Mouse (Mus musculus): Measurements from ENCODE around the gene Snrpa. TPM values are rescaled to one million over a fixed set of nuclear protein-coding genes. Genes with fewer than 3 reads are reported as not detected.

The Snrpa gene
- total and polyA plus RNA-seq, 3 experiments, result 67.1 to 233 (median 123) TPM

DNA sequence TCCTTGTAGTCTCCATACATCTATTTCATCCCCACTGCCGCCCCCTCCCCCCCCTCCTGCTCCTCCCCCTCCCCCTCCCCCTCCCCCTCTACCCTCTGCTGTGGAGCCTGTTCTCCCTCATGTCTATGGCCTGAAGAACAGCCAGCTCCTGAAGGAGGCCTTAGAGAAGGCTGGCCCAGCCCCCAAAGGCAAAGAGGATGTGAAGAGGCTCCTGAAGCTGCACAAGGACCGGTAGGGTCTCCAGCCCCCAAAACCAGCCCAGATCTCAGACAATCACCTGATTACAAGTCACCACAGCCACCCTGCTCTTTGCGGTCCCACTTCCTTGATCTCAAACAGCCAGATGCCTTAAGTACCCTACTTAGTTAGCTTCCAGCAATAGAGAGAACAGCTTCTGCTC, 1.1 kb upstream of the Snrpa start:
- Histone ChIP-seq H3K9me3 (replicated peaks; ENCODE audit: low read length) (no peaks in the 10 kb centered on the region), H3K27me3 (replicated peaks) (no peaks in the 10 kb centered on the region), H3K27ac (ENCODE audit: insufficient read depth, low read depth) (no peak overlapping the region), H3K4me2 (ENCODE audit: insufficient read depth, low read depth, poor library complexity, severe bottlenecking) (peak overlapping the region; percentile 31; the same call in 1 of the 2 replicates), H3K4me1 (ENCODE audit: control insufficient read depth in 1 of 2, insufficient read depth in 2 of 2) (peaks cover 13 to 64% of the 10 kb centered on the region in 2 experiments), H3K4me3 (replicated peaks in 1 of 3; ENCODE audit: low read depth in 2 of 3, low read length in 2 of 3, poor library complexity in 1 of 3) (no peak overlapping the region), H3K9ac (ENCODE audit: insufficient read depth, low read depth) (0 out of 2 replicates have a peak overlapping the region, but pooled peaks have one; percentile 91), H3K79me2 (replicated peaks; ENCODE audit: control insufficient read depth, extremely low read depth, insufficient read depth, poor library complexity, severe bottlenecking) (peaks cover 31% of the 10 kb centered on the region), H3K36me3 (replicated peaks in 1 of 2; ENCODE audit: control insufficient read depth in 1 of 2, insufficient read depth in 1 of 2, low read length in 1 of 2) (peaks cover 18 to 57% of the 10 kb centered on the region in 2 experiments)
- TF ChIP-seq CHD2 (IDR thresholded peaks at IDR 0.05; ENCODE audit: low read length) (0 out of 2 replicates have a peak, but pooled peaks have one; percentile 15), POLR2AphosphoS2 (IDR thresholded peaks at IDR 0.05; ENCODE audit: low read depth, low read length) (no peak)
- no peak for DNase-seq (ENCODE audit: extremely low read depth)
- in situ Hi-C loops (cut with MboI; ENCODE audit: low pct_ligation_motif_present, low pct_unique_long_range_greater_than_20kb, low sequenced_read_pairs) (no loop called here), dilution Hi-C loops (cut with MboI; ENCODE audit: extremely low pct_ligation_motif_present, extremely low pct_unique_long_range_greater_than_20kb, low sequenced_read_pairs) (no loop called here)

DNA sequence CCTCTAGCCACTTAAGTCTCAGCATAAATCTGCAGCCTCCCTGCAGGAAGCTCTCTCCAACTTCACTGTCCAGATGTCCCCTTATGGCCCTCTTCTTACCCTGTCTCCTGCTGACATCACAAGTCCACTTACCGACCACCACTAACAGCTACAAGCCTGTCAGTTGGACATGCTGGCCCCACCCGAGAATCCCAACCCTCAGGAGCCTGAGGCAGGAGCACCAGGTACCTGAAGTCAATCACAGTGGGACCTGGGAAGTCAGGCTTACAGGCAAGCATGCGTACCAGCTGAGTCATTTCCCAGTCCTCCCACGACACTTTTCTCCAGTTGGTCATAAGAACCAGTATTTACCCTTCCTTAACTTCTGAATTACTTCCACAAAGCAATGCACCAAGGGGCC, 2.3 kb downstream of the Snrpa start:
- Histone ChIP-seq H3K36me3 (replicated peaks in 1 of 2; ENCODE audit: control insufficient read depth in 1 of 2, insufficient read depth in 1 of 2, low read length in 1 of 2) (peaks cover 49 to 72% of the 10 kb centered on the region in 2 experiments), H3K9me3 (replicated peaks; ENCODE audit: low read length) (peaks cover 8% of the 10 kb centered on the region)

DNA sequence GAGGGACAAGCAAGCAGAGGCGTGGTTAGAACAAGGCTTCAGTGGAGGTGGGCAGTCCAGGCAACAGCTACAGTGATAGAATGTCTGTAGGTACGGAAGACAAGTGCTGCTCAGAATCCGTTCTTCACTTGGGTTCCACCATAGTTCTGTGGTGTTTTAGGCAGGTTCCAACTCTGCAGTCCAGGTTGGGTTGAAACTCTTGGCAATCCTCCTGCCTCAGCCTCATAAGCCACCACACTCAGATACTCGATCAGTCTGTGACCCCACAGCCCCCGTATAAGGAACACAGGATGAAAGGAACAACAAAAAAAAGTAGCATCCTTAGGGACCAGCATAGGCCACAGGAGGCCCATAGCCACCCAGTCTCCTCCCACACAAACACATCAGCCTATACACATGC, 3.6 kb downstream of the Snrpa start:
- dilution Hi-C loops (cut with MboI; ENCODE audit: extremely low pct_ligation_motif_present, extremely low pct_unique_long_range_greater_than_20kb, low sequenced_read_pairs), result no loop called here

More for the DNA sequence above, 2.3 kb downstream of the Snrpa start:
- Histone ChIP-seq H3K27me3 (replicated peaks) (no peaks in the 10 kb centered on the region), H3K4me3 (replicated peaks in 1 of 3; ENCODE audit: low read depth in 2 of 3, low read length in 2 of 3, poor library complexity in 1 of 3) (peak overlapping the region in 1 of 3 experiments; percentile 20), H3K9ac (ENCODE audit: insufficient read depth, low read depth) (no peak overlapping the region), H3K4me2 (ENCODE audit: insufficient read depth, low read depth, poor library complexity, severe bottlenecking) (no peak overlapping the region; the same call in 1 of the 2 replicates), H3K4me1 (ENCODE audit: control insufficient read depth in 1 of 2, insufficient read depth in 2 of 2) (peaks cover 15 to 53% of the 10 kb centered on the region in 2 experiments), H3K27ac (ENCODE audit: insufficient read depth, low read depth) (no peak overlapping the region), H3K79me2 (replicated peaks; ENCODE audit: control insufficient read depth, extremely low read depth, insufficient read depth, poor library complexity, severe bottlenecking) (peaks cover 40% of the 10 kb centered on the region)
- no peak for DNase-seq (ENCODE audit: extremely low read depth)
- TF ChIP-seq MYC (IDR thresholded peaks at IDR 0.05; ENCODE audit: low read depth, low read length) (no peak), POLR2A (IDR thresholded peaks at IDR 0.05; ENCODE audit: low read depth, low read length) (no peak), CHD2 (IDR thresholded peaks at IDR 0.05; ENCODE audit: low read length) (no peak), ZC3H11A (IDR thresholded peaks at IDR 0.05; ENCODE audit: low read depth, low read length) (no peak), MAFK (IDR thresholded peaks at IDR 0.05; ENCODE audit: insufficient replicate concordance, low read length) (no peak), CTCF (conservative IDR thresholded peaks at IDR 0.05 in 1 of 2, IDR thresholded peaks at IDR 0.05 in 1 of 2; ENCODE audit: low read depth in 2 of 2, low read length in 2 of 2) (no peak), CHD1 (IDR thresholded peaks at IDR 0.05; ENCODE audit: low read depth, low read length) (no peak), EP300 (IDR thresholded peaks at IDR 0.05; ENCODE audit: low read length) (no peak), USF2 (conservative IDR thresholded peaks at IDR 0.05; ENCODE audit: low read depth, low read length) (no peak), BHLHE40 (IDR thresholded peaks at IDR 0.05; ENCODE audit: low read depth, low read length) (no peak)
- in situ Hi-C loops (cut with MboI; ENCODE audit: low pct_ligation_motif_present, low pct_unique_long_range_greater_than_20kb, low sequenced_read_pairs), result loop anchor here (5.0 kb wide), 1 partner anchor 34 kb away; the partner anchor contains the start of gene Itpkc
- dilution Hi-C loops (cut with MboI; ENCODE audit: extremely low pct_ligation_motif_present, extremely low pct_unique_long_range_greater_than_20kb, low sequenced_read_pairs), result no loop called here

More for the DNA sequence above, 3.6 kb downstream of the Snrpa start:
- Histone ChIP-seq H3K4me3 (replicated peaks in 1 of 3; ENCODE audit: low read depth in 2 of 3, low read length in 2 of 3, poor library complexity in 1 of 3) (no peak overlapping the region), H3K4me1 (ENCODE audit: control insufficient read depth in 1 of 2, insufficient read depth in 2 of 2) (peaks cover 15 to 40% of the 10 kb centered on the region in 2 experiments), H3K27me3 (replicated peaks) (no peaks in the 10 kb centered on the region), H3K4me2 (ENCODE audit: insufficient read depth, low read depth, poor library complexity, severe bottlenecking) (no peak overlapping the region), H3K9me3 (replicated peaks; ENCODE audit: low read length) (peaks cover 8% of the 10 kb centered on the region), H3K79me2 (replicated peaks; ENCODE audit: control insufficient read depth, extremely low read depth, insufficient read depth, poor library complexity, severe bottlenecking) (peaks cover 41% of the 10 kb centered on the region), H3K9ac (ENCODE audit: insufficient read depth, low read depth) (no peak overlapping the region), H3K36me3 (replicated peaks in 1 of 2; ENCODE audit: control insufficient read depth in 1 of 2, insufficient read depth in 1 of 2, low read length in 1 of 2) (peaks cover 60 to 73% of the 10 kb centered on the region in 2 experiments), H3K27ac (ENCODE audit: insufficient read depth, low read depth) (no peak overlapping the region)
- no peak for DNase-seq (ENCODE audit: extremely low read depth)
- in situ Hi-C loops (cut with MboI; ENCODE audit: low pct_ligation_motif_present, low pct_unique_long_range_greater_than_20kb, low sequenced_read_pairs), result loop anchor here (5.0 kb wide), 1 partner anchor 35 kb away; the partner anchor contains the start of gene Itpkc
- TF ChIP-seq CTCF (conservative IDR thresholded peaks at IDR 0.05 in 1 of 2, IDR thresholded peaks at IDR 0.05 in 1 of 2; ENCODE audit: low read depth in 2 of 2, low read length in 2 of 2) (no peak), MEF2A (IDR thresholded peaks at IDR 0.05; ENCODE audit: borderline replicate concordance, low read depth, low read length) (no peak), USF1 (IDR thresholded peaks at IDR 0.05; ENCODE audit: low read depth, low read length) (no peak), MAFK (IDR thresholded peaks at IDR 0.05; ENCODE audit: insufficient replicate concordance, low read length) (no peak), PAX5 (IDR thresholded peaks at IDR 0.05; ENCODE audit: low read length) (no peak), MXI1 (IDR thresholded peaks at IDR 0.05; ENCODE audit: low read depth, low read length) (no peak), CHD1 (IDR thresholded peaks at IDR 0.05; ENCODE audit: low read depth, low read length) (no peak), TCF12 (IDR thresholded peaks at IDR 0.05; ENCODE audit: low read depth, low read length) (no peak), ELF1 (IDR thresholded peaks at IDR 0.05; ENCODE audit: low read depth, low read length) (no peak), POLR2A (IDR thresholded peaks at IDR 0.05; ENCODE audit: low read depth, low read length) (no peak; the same call in 1 of the 2 replicates)

Measured in CH12.LX (cell line).